Mouse (Mus musculus) heart, postnatal 36 days (tissue): ENCODE measurements around the gene Pik3ap1. TPM values are rescaled to one million over a fixed set of nuclear protein-coding genes. Genes with fewer than 3 reads are reported as not detected.

ENCODE experiments used
- DNase-seq, 2 experiments: peaks; one replicate each; pipeline ENCODE4 v3.0.0; 2021 to 2022
- intact Hi-C: fragments of 180-260 bp; cut with DNase I; formaldehyde crosslinking; loops from one replicate; pipeline ENCODE4 v1.15.1; 2025
- total RNA-seq, 2 experiments: library from RNA; stranded (reverse); gene quantifications; 2 replicates each; pipeline ENCODE4 v1.2.3; 2021

Gene Pik3ap1
- total RNA-seq, 2 experiments from 2014 or later: 1.7 to 2.5 TPM

- intact Hi-C loops: no loop called here
- DNase-seq: no peak
Measured at GRCm38 (mm10) chr19:41241997-41242396, 142.9 kb downstream of the Pik3ap1 start.

- no peak for DNase-seq
Measured at GRCm38 (mm10) chr19:41233698-41234097, 151.2 kb downstream of the Pik3ap1 start.

More at GRCm38 (mm10) chr19:41233698-41234097, 151.2 kb downstream of the Pik3ap1 start:
- intact Hi-C loops: no loop called here

Other genes starting within 250 kb of the Pik3ap1 start
- gene Tll2, start 178.3 kb downstream of the Pik3ap1 start, total RNA-seq: under 1 TPM; 0.43 to 0.47 TPM
- 10 to 100 TPM; 73.5 to 75.7 TPM for gene Tm9sf3, start 121.1 kb downstream of the Pik3ap1 start, total RNA-seq
- gene Lcor, start 97.5 kb upstream of the Pik3ap1 start, total RNA-seq: 10 to 100 TPM; 11.4 to 11.7 TPM
- 1 to 10 TPM; 8.7 to 9.0 TPM for gene Gm340, start 197.3 kb upstream of the Pik3ap1 start, total RNA-seq